Mouse (Mus musculus) hindbrain, embryonic 15.5 days (tissue): ENCODE data around the gene Tars. TPM values are rescaled to one million over a fixed set of nuclear protein-coding genes. Genes with fewer than 3 reads are reported as not detected.

ENCODE experiments used
- ATAC-seq: fragments of 200-750 bp; cut with Nextera tagmentation; 2 replicates; pipeline ENCODE4 v1.8.0; 2017; ENCODE audit warnings: low read depth, moderate number of reproducible peaks, moderate TSS enrichment; ENCODE audit not compliant: low FRiP score
- H3K27ac ChIP-seq: fragments of 300-500 bp; sonication (generic); replicated peaks from 2 replicates; pipeline ENCODE4 v1.5.1; 2015; ENCODE audit warnings: mild to moderate bottlenecking, inconsistent platforms
- H3K27me3 ChIP-seq: fragments of 300-500 bp; sonication (generic); 2 replicates; pipeline ENCODE4 v1.6.1; 2015; ENCODE audit warnings: control low read depth, inconsistent platforms
- H3K36me3 ChIP-seq: fragments of 300-500 bp; sonication (generic); 2 replicates; pipeline ENCODE4 v1.6.1; 2015; ENCODE audit warnings: control low read depth, inconsistent platforms
- H3K4me1 ChIP-seq: fragments of 300-500 bp; sonication (generic); replicated peaks from 2 replicates; pipeline ENCODE4 v1.6.1; 2015; ENCODE audit warnings: control low read depth, inconsistent platforms
- H3K4me2 ChIP-seq: fragments of 300-500 bp; sonication (generic); 2 replicates; pipeline ENCODE4 v1.6.1; 2015; ENCODE audit warnings: moderate library complexity, mild to moderate bottlenecking, inconsistent platforms
- H3K4me3 ChIP-seq: fragments of 300-500 bp; sonication (generic); 2 replicates; pipeline ENCODE4 v1.5.1; 2015; ENCODE audit warnings: mild to moderate bottlenecking, inconsistent platforms
- H3K9ac ChIP-seq: fragments of 300-500 bp; sonication (generic); 2 replicates; pipeline ENCODE4 v1.6.1; 2015; ENCODE audit warnings: inconsistent platforms
- H3K9me3 ChIP-seq: fragments of 300-500 bp; sonication (generic); 2 replicates; pipeline ENCODE4 v1.6.1; 2016; ENCODE audit warnings: control low read depth, inconsistent platforms
- WGBS: fragments of 180-500 bp; shearing (Covaris S2); methylation state at CpG from one replicate; pipeline ENCODE4 v1.1.7; 2015; 5-methylcytosine and 5-hydroxymethylcytosine counted together
- polyA plus RNA-seq: library from polyadenylated mRNA; unstranded; fragments of >200 nt; fragmentation: Nextera tagmentation; extraction: Ambion mirVana; gene quantifications from 2 replicates; pipeline ENCODE4 v1.2.1, GENCODE M21; 2015

The Tars gene
- polyA plus RNA-seq = 41.7 and 45.0 TPM in 2 replicates

DNA sequence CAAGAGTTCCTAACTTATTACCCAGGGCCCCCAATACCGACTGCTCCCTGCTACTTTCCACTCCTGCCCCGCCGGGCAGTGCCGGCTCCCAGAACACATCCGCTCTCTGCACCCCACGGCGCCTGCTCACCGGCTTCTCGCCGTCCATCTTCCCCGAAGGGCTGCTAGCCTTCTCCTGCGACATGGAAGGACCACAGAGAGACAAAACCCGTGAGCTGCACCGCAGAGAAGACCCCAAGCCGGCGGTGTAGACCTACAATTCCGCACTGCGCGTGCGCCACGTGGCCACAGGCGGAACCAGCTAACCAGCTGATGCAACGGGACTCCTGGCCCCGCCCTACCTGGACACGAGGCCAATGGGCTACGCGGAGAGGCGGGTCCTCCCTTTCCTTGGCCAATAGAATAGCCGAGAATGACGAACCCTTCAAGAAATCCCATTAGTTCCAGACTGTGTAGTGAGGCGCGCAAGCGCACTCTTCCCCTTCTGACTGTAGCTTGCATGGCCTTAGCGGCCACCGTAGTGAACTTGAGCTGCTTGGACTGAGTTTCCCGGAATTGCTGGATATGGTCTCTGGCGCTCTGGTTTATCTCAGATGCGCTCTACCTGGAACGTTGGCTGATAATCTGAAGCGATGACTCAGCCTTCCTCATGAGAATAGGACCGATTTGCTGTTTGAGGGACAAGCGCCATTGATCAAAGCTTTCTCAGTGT, at the start of gene Tars:
Tars (minus strand) TSS at position 310 of the 712 bp plus-strand sequence.
- no peaks in the 10 kb centered on the region for H3K36me3 ChIP-seq
- H3K27ac ChIP-seq = peak within 1 kb of the TSS; percentile 76
- H3K9me3 ChIP-seq = no peaks in the 10 kb centered on the region
- H3K27me3 ChIP-seq = peaks cover 8% of the 10 kb centered on the region; the same call in 1 of the 2 replicates
- whole genome bisulfite sequencing = under 1% methylated on average over 42 of the region's 42 CpGs
- peak; percentile 100 for ATAC-seq
- H3K4me2 ChIP-seq = peak within 1 kb of the TSS; percentile 91
- H3K9ac ChIP-seq = peak within 1 kb of the TSS; percentile 72
- H3K4me3 ChIP-seq = peak within 1 kb of the TSS; percentile 90
- peaks cover 20% of the 10 kb centered on the region for H3K4me1 ChIP-seq

DNA sequence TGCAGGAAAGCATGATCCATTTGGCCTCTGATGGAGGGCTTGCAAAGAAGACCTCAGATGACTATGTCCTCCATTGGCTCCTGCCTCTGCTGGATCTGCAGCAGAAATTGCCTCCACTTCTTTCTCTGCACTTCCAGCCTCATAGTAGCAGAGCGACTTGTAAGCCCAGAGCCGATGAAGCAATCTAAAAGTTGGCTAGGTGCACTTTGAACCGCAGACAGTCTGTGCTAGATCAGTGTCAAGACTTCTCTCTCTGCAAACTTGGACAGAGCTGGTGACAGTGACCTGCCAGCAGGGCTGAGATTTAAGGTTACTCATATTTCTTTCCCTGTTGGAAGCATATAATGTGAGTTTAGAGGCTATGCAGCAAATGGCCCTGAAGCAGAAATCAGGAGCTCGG, 37.9 kb upstream of the Tars start:
- Histone ChIP-seq H3K4me1 (no peaks in the 10 kb centered on the region), H3K4me2 (no peak overlapping the region), H3K27me3 (no peaks in the 10 kb centered on the region), H3K36me3 (no peaks in the 10 kb centered on the region), H3K4me3 (no peak overlapping the region), H3K9me3 (no peaks in the 10 kb centered on the region), H3K9ac (no peak overlapping the region), H3K27ac (no peak overlapping the region)
- no peak for ATAC-seq
- WGBS = 97% methylated on average over 4 of the region's 4 CpGs

DNA sequence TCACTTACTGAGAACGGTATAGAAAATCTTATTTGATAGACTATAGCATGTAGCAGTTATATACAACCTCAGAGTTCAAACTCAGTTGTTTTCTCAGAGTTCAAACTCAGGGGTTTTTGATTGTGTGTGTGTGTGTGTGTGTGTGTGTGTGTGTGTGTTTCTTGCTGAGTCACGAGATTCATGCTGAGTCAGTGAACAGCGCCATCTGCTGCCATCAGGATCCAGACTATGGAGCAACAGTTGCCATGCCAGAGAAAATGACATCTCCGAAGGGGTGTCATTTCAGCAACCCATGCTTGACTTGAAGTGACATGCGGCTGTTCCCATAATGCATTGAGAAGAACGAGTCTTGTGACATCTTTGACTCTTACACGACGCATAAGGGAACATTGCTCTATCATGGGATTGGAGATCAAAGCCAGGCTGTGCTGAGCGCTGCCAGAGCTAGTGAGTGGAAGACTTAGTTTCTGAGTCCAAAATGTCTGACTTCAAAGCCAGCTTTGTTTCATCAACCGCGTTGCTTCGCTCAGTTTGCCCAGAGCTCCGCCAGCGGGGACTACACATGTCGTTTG, 37.3 kb upstream of the Tars start:
- Histone ChIP-seq H3K27me3 (no peaks in the 10 kb centered on the region), H3K36me3 (no peaks in the 10 kb centered on the region), H3K27ac (no peak overlapping the region), H3K9ac (no peak overlapping the region), H3K9me3 (no peaks in the 10 kb centered on the region), H3K4me2 (no peak overlapping the region), H3K4me3 (no peak overlapping the region), H3K4me1 (no peaks in the 10 kb centered on the region)
- WGBS = 94% methylated on average over 15 of the region's 15 CpGs
- no peak for ATAC-seq

DNA sequence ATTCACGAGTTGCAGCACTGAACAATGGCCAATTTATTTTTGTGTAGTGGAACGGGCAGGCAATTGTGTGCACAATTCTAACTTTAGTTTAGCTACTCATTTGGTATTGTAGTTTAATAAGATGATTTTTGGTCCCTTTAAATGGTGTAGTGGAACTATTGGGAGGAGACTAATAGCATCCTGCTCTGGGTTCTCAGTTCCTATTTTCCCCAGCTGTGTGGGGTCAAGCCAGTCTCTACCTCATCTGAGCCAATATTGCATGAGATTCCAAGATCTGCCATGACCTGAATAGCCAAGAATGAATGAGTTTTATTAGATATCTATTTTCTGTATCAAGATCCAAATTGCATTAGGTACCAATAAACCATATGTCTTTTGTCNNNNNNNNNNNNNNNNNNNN, 27.4 kb upstream of the Tars start:
- no peaks in the 10 kb centered on the region for H3K9me3 ChIP-seq
- no peak for ATAC-seq
- WGBS = 72% methylated on average over 2 of the region's 2 CpGs

DNA sequence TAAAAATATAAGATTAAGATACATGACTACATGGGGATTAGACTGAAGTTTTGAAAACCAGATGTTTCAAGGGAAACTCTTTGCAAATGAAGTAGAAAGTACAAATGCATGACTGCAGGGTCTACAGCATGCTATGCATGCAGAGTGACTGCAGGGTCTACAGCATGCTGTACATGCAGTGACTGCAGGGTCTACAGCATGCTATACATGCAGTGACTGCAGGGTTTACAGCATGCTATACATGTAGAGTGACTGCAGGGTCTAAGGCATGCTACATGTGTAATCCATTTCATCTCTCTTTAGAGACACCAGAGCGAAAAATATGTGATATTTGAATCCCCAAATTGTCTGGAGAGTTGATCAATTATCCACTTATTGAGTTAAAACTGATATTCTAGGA, 14.0 kb upstream of the Tars start:
- ATAC-seq = no peak
- Histone ChIP-seq H3K27ac (no peak overlapping the region), H3K9ac (no peak overlapping the region), H3K36me3 (no peaks in the 10 kb centered on the region), H3K27me3 (no peaks in the 10 kb centered on the region), H3K4me1 (no peaks in the 10 kb centered on the region), H3K9me3 (no peaks in the 10 kb centered on the region), H3K4me3 (no peak overlapping the region), H3K4me2 (no peak overlapping the region)
- WGBS = 91% methylated on average over 1 of the region's 1 CpGs

More for the DNA sequence above, 27.4 kb upstream of the Tars start:
- H3K36me3 ChIP-seq = no peaks in the 10 kb centered on the region
- H3K4me3 ChIP-seq = no peak overlapping the region
- H3K9ac ChIP-seq = no peak overlapping the region
- no peaks in the 10 kb centered on the region for H3K27me3 ChIP-seq
- no peak overlapping the region for H3K4me2 ChIP-seq
- no peaks in the 10 kb centered on the region for H3K4me1 ChIP-seq
- H3K27ac ChIP-seq = no peak overlapping the region

DNA sequence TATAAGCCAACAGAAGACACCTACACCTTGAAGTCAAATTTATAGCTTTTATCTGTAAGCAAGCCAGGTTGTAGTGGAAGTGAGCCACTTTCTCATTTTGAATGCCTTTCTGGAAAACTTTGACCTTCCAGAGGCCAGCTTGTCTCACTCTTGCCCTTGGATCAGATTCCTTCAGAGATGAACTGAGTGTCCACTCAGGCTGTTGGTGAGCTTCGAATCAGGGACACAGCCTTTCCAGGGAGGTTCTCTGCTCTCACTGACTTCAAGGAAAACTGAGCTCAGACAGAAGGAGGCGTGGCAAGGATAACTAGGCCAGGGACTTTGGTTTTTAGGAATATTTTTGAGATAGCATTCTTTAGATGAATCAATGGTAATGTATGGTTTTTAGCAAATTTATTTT, 13.1 kb upstream of the Tars start:
- Histone ChIP-seq H3K9me3 (no peaks in the 10 kb centered on the region), H3K27me3 (no peaks in the 10 kb centered on the region), H3K36me3 (no peaks in the 10 kb centered on the region), H3K27ac (no peak overlapping the region), H3K9ac (no peak overlapping the region), H3K4me3 (no peak overlapping the region), H3K4me1 (no peaks in the 10 kb centered on the region), H3K4me2 (no peak overlapping the region)
- ATAC-seq = no peak
- whole genome bisulfite sequencing = 87% methylated on average over 2 of the region's 2 CpGs

DNA sequence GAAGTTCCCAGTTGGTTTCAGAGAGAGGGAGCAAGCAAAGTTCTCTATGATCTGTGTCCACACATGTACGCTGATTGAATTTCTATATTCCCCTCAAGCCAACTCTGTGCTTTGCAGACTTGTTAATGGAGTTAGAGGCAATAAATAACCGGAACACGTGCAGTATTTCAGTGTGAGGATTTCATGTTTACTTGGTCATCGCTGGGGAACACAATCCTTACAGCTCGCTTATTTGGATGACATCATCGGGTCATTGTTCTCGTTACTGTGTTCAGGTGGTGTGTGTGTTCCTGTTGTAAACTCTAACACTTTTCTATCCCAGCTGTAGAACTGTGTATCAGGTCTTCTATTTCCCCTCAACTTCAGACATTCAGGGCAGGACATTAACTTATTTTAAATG, 12.4 kb upstream of the Tars start:
- no peak for ATAC-seq
- Histone ChIP-seq H3K9me3 (no peaks in the 10 kb centered on the region), H3K27ac (no peak overlapping the region), H3K4me1 (no peaks in the 10 kb centered on the region), H3K36me3 (no peaks in the 10 kb centered on the region), H3K4me2 (no peak overlapping the region), H3K4me3 (no peak overlapping the region), H3K9ac (no peak overlapping the region), H3K27me3 (no peaks in the 10 kb centered on the region)
- WGBS = 85% methylated on average over 7 of the region's 7 CpGs

DNA sequence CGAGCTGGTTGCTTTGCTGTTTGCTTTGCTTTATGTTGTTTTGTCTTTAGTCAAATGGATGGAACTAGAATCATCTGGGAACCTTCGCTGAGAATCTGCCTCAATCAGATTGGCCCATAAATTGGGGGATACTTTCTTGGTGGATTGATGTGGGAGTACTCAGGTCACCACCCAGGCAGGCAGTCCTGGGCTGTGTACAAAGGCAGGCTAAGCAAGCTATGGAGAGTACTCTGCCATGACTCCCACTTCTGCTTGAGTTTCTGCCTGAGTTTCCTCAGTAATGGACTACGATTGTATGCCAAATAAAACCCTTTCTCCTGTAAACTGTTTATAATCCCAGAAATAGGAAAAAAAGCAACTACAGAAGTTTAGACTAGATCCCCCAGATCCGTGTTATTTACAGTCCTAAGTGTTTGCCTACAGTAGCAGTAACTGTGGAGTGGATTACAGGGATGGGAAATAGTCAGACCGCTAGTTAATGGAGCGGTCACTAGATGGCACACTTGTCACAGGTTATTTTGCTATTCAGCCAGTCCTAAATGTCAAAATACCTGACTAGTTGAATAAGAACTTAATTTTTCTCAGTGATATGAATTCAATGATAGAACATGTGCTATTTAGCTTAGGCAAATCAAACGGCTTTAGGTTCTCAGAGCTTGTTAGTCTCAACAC, 8.8 kb upstream of the Tars start:
- H3K27me3 ChIP-seq = peaks cover 6% of the 10 kb centered on the region; the same call in 1 of the 2 replicates
- H3K9me3 ChIP-seq = no peaks in the 10 kb centered on the region
- ATAC-seq = 0 out of 2 replicates have a peak, but pooled peaks have one; percentile 61
- H3K4me1 ChIP-seq = no peaks in the 10 kb centered on the region
- no peak overlapping the region for H3K27ac ChIP-seq
- no peak overlapping the region for H3K9ac ChIP-seq
- no peak overlapping the region for H3K4me2 ChIP-seq
- no peak overlapping the region for H3K4me3 ChIP-seq
- H3K36me3 ChIP-seq = no peaks in the 10 kb centered on the region
- 45% methylated on average over 7 of the region's 7 CpGs for whole genome bisulfite sequencing

DNA sequence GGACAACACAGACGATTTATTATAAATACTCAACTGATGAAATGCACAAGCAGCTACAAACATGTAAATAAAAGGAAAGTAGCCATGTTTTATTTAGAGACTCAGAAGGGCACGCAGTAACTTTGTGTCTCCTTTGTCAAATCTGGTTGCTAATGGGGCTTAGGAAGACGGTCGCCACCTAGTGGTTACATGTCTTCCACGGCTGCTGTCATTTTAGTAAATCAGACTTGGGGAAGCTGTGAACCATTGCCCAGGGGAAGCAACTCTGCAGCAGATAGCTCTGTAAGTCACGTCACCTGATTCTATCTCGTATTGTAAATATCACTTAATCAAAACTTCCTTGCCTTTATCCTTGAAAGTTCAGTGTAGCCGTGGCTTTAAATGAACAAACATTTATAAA, 7.9 kb upstream of the Tars start:
- no peak overlapping the region for H3K4me3 ChIP-seq
- H3K36me3 ChIP-seq = no peaks in the 10 kb centered on the region
- H3K4me1 ChIP-seq = no peaks in the 10 kb centered on the region
- 12% methylated on average over 8 of the region's 8 CpGs for WGBS
- no peak overlapping the region for H3K27ac ChIP-seq
- no peak overlapping the region for H3K4me2 ChIP-seq
- H3K9ac ChIP-seq = no peak overlapping the region
- H3K27me3 ChIP-seq = peaks cover 6% of the 10 kb centered on the region; the same call in 1 of the 2 replicates
- 0 out of 2 replicates have a peak, but pooled peaks have one; percentile 42 for ATAC-seq
- no peaks in the 10 kb centered on the region for H3K9me3 ChIP-seq

DNA sequence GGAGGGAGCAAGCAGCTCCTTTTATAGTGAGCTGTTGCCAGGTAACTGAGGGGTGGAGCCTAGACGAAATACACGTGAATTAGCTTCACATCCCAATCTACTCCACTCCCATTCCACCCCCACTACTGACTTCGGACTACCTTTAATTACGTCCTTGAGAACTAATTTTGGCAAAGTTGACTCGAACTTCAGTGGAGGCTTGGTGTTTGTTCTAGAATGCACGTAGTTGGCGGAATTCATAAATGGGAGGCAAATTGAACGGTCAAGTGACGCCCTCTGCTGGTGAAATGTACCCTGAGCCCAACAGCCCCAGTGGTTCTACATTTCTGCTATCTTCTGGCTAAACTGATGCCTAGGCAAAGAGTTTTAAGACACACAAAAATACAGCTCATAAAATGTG, 7.3 kb upstream of the Tars start:
- no peak overlapping the region; the same call in 1 of the 2 replicates for H3K4me2 ChIP-seq
- 0 out of 2 replicates have a peak, but pooled peaks have one; percentile 48 for ATAC-seq
- H3K9me3 ChIP-seq = no peaks in the 10 kb centered on the region
- H3K9ac ChIP-seq = no peak overlapping the region
- WGBS = 24% methylated on average over 9 of the region's 9 CpGs
- H3K36me3 ChIP-seq = no peaks in the 10 kb centered on the region
- H3K4me1 ChIP-seq = no peaks in the 10 kb centered on the region
- H3K27me3 ChIP-seq = peaks cover 8% of the 10 kb centered on the region; the same call in 1 of the 2 replicates
- H3K27ac ChIP-seq = no peak overlapping the region
- H3K4me3 ChIP-seq = no peak overlapping the region

DNA sequence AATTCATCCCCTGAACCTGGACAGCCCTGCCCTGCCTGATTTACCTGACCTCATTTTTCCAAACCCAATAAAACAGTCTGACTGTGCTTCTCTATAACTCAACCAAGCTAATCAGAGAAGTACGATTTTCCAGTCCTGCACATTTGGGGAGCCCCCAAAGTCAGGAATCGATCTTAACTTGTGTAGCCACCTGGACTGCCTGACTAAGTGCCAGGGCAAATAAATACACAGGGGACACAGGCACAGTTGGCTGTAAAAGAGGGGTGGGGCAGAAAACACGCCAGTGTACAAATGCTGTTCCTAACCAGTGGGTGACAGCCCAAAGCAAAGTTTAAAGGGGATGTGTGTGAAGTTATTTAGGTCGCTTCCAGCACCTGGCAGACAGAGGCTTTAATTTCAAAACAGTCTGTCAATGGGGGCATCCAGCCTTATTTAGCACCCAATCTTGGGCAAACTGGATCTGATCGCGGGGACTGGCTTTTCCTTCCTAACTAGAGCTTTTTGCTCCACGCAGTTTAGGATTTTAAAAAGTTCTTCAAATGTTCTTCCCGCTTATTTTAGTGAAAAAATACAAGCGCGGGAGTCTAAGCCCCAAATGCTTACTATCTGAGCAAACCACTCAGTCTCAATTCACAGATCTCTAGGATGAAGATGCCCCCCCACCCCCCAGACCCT, 652 bp downstream of the Tars start:
- Histone ChIP-seq H3K27ac (no peak overlapping the region), H3K9me3 (no peaks in the 10 kb centered on the region), H3K4me3 (peak overlapping the region; percentile 90), H3K36me3 (peaks cover 5% of the 10 kb centered on the region; the same call in 1 of the 2 replicates), H3K4me2 (peak overlapping the region; percentile 91), H3K27me3 (0 out of 2 replicates have a peak, but pooled peaks cover 3% of the 10 kb centered on the region), H3K4me1 (peaks cover 20% of the 10 kb centered on the region), H3K9ac (peak overlapping the region; percentile 72)
- 9% methylated on average over 10 of the region's 10 CpGs for WGBS
- no peak for ATAC-seq

DNA sequence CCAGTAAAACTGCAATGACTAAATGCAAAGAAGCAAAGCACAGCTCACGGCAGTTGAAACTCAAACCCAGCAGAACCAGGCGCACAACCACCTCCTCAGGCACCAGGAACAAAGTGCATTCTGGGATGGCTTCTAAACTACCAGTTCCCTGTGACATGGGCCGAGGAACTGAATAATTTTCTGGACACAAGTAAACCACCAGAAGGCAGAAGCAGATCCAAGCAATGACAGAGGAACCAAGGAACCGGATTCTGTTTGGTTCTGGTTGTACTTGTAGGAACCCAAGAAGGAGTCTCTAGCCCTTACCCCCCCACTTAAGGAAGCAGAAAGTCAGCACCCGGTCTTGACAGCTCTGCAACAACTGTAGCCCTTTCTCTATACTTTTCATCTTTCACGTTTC, 3.0 kb downstream of the Tars start:
- Histone ChIP-seq H3K4me2 (no peak overlapping the region), H3K36me3 (peaks cover 24% of the 10 kb centered on the region), H3K27ac (no peak overlapping the region), H3K9me3 (no peaks in the 10 kb centered on the region), H3K4me3 (no peak overlapping the region), H3K27me3 (no peaks in the 10 kb centered on the region), H3K4me1 (peaks cover 20% of the 10 kb centered on the region), H3K9ac (no peak overlapping the region)
- ATAC-seq = no peak
- 95% methylated on average over 6 of the region's 6 CpGs for WGBS
